Mouse (Mus musculus) erythroblast, adult 5-6 weeks (primary cell): ENCODE measurements around the gene Apobec1. TPM values are rescaled to one million over a fixed set of nuclear protein-coding genes. Genes with fewer than 3 reads are reported as not detected.
"Not testable (repeated sequence)": the region's sequence is repeated elsewhere in the genome, so short reads cannot be mapped to it uniquely, and the experiment has no call there.

Experiments
- ATAC-seq: replicated peaks from 2 replicates; pipeline ENCODE4 v1.8.0; 2016; ENCODE audit warnings: moderate number of reproducible peaks, mild to moderate bottlenecking, moderate TSS enrichment, inconsistent platforms; ENCODE audit not compliant: poor library complexity, low FRiP score, severe bottlenecking
- total RNA-seq, 2 experiments: library from RNA; stranded (forward) in 1 of 2; stranded (reverse) in 1 of 2; fragments of 150-400 nt in 1 of 2; fragments of 200-764, 138-1000 nt in 1 of 2; gene quantifications; 2 replicates each; pipeline versions ENCODE4 v1.2.3 to v1.2.4; 2015 to 2017; ENCODE audit warnings: low replicate concordance in 2 of 2

Apobec1 gene
- 11.5 and 16.5 TPM in 2 replicates for total RNA-seq (2015; ENCODE audit: low replicate concordance)
- total RNA-seq (2017; ENCODE audit: low replicate concordance), result 12.0 and 23.2 TPM in 2 replicates

GRCm38 (mm10) chr6:122602242-122602991, at the start of gene Apobec1:
Apobec1 (minus strand) TSS chr6:122602444.
- peak; percentile 94 for ATAC-seq

DNA sequence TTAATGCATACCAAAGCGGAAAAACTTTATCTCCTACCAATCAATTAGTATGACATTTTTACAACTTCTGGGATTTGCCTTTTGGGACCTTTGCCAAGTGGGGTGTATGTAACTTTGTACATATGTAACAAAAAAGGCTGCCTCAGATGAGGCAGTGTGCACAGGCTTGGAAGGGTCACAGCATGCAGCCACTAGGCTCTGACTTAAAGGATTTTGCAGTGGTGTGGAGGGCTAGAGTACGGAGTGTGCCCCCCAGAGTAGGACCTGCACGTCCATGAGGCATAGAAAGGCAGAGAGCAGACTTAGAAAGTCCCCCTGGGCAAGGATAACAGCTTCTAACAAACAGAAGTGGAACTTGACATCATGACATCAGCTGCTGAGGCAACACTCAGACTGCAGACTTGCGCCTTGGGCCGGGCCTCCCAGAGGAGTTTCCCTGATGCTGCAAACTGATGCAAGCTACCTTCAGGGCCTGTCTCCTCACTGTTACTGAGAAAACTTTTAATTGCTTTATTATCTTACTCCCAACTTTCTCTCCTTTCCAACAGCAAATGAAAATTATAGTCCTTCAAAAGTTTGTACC, 48.2 kb upstream of the Apobec1 start:
- no peak for ATAC-seq

- no peak for ATAC-seq
Observed at GRCm38 (mm10) chr6:122649903-122650302, 47.7 kb upstream of the Apobec1 start.

- not testable (repeated sequence) for ATAC-seq
Observed at GRCm38 (mm10) chr6:122644196-122644595, 42.0 kb upstream of the Apobec1 start.

DNA sequence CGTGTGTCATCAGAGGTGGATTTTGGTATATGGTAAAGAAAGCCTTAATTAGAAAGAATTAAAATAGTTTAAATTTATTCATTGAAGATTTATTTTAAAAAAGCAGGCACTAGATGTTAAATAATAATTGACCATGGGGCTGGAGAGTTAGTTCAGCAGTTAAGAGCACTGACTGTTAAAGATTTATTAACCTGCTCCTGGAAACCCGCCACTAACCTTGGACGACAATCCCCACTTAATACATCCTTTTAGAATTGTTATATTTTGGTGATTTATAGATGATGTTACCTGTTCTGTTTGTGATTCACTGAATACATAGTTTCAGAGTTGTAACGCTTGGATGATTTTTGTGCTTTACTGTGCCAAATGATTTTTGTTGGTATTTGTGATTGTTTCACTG, 35.3 kb upstream of the Apobec1 start:
- ATAC-seq, result not testable (repeated sequence)

GRCm38 (mm10) chr6:122636666-122637065, 34.4 kb upstream of the Apobec1 start:
- no peak for ATAC-seq

DNA sequence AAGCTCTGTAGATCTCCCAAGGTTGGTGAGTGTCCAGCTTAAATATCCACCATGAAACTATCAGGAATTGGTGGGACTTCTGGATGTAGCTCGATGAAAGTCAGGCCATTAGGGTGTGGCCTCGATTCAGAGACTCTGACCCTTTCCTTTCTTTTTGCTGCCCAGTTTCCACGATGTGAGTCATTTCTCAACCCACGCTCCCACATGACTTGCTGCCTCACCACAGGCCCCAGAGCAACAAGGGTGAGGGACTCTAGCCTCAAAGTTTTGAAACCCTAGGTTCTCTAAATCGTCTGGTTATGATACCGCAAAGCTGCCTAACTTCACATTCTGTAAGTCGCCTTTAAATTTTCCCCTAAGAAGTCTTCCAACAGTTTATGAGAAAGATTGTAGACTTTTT, 33.1 kb upstream of the Apobec1 start:
- no peak for ATAC-seq

GRCm38 (mm10) chr6:122633411-122633810, 31.2 kb upstream of the Apobec1 start:
- no peak for ATAC-seq

DNA sequence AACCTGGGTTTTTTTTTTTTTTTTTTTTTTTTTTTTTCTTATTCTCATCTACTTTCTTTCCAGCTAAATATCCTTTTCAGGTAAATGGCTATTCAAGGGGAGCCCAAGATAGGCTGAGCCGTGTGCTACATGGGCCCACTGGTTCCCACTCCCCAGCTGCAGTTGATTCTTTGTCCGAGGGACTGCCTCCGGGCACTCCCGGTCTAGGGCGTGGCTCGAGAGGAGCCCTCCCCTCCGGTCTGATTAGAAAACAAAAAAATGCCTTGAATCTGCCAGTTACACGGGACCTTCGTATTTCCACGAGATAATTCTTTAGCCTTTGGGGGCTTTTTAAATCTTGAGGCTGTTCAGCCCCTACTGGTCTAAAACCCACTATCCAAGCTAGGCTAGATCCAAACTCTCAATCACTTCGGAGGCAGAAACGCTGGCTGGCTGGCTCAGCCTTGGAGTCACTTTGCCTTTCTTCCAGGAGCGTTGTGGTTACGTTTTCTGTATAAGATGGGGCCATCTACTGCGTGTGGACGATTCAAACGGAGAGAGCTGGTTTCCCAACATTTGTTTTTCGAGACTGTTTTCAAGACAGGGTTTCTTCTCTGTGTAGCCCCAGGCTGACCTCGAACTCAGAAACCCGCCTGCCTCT, 25.3 kb upstream of the Apobec1 start:
- no peak for ATAC-seq

DNA sequence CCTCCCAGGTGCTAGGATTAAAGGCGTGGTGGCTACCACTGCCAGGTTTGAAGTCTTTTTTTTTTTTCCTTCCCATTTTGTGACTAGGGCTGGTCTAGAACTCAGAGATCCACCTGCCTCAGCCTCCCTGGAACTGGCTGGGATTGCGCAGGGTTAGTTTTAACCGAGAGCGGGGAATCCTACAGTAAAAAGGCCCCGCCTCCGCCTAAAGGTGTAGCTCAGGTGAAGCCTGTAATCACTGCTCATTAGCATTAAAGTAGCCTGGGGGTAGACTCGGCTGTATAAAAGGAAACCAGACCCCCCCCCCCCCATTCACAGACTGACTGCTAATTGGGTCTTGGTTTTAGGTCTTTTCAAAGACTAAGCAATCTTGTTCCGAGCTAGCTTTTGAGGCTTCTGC, 23.9 kb upstream of the Apobec1 start, which contains the start of gene Dppa3:
Gene Dppa3, plus strand, starts transcription at position 301 of the 400 bp plus-strand sequence.
- ATAC-seq, result no peak

- ATAC-seq, result no peak
Observed at GRCm38 (mm10) chr6:122625156-122625555, 22.9 kb upstream of the Apobec1 start.

DNA sequence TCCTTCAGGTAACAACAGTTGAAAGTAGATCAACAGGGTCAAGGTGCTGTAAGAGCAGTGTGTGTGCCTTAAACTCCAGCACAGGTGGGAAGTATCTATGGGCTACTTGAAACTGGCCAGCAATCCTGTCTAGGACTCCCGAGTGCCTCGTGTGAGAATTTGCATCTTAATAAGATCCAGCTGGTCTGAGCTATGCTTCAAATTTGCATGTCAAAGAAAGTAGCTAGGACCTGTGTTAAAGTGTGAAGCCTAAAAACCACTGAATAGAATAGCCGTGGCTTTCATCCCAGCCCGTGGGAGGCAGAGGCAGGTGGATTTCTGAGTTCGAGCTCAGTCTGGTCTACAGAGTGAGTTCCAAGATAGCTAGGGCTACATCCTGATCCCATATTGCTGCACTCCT, 22.2 kb upstream of the Apobec1 start:
- no peak for ATAC-seq

GRCm38 (mm10) chr6:122621066-122621465, 18.8 kb upstream of the Apobec1 start:
- no peak for ATAC-seq

DNA sequence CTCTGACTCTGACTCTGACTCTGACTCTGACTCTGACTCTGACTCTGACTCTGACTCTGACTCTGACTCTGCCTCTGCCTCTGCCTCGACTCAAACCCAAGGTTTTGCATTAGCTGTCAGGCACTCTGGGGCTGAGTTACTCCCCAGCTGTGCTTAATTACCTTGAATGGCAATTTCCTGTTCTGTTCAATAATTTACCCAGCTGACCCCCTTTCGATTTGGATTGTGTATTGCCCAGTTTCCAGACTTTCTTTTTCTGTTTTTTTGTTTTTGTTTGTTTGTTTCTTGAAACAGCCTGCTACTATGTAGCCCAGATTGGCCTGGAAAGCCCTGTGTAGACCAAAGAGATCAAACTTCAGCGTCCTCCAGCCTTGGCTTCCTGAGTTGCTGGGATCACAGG, 13.8 kb upstream of the Apobec1 start:
- no peak for ATAC-seq

DNA sequence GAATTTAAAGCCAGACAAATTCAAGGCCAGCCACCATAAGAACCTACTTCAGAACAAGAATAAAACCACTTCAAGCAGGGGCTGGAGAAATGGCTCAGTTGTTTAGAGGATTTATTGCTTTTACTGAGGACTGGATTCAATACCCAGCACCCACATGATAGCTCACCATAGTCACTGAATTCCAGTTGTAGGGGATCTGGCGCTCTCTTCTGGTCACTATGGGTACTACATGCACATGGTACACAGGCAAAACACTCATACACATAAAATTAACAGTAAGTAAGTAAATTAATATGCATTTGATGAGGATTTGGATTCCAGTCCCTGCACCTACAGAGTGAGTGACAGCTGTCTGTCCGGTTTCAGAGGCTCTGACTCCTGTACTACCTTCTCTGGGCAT, 11.8 kb upstream of the Apobec1 start:
- no peak for ATAC-seq

GRCm38 (mm10) chr6:122612426-122612825, 10.2 kb upstream of the Apobec1 start:
- ATAC-seq, result no peak

DNA sequence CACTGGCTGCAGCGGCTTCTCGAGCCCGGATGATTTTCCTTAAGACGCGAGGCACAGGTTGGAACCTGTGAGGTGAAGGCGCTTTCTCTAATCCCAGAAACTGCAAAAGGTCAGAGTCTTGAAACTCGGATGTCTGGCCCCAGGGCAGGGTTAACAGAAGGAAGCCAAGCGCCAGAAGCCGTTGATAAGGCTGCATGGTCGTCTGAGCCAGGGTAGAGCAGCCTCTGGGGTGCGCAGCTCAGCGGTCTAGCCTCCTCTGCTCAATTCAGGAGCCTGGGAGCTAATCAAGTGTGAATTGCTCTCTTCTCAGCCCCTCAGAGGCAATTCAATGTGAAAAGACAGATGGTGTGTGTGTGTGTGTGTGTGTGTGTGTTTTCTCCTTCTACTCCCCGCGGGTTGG, 7.5 kb upstream of the Apobec1 start, which contains the start of gene Gdf3:
Gene Gdf3, minus strand, starts transcription at position 317 of the 400 bp plus-strand sequence.
- peak; percentile 68 for ATAC-seq

DNA sequence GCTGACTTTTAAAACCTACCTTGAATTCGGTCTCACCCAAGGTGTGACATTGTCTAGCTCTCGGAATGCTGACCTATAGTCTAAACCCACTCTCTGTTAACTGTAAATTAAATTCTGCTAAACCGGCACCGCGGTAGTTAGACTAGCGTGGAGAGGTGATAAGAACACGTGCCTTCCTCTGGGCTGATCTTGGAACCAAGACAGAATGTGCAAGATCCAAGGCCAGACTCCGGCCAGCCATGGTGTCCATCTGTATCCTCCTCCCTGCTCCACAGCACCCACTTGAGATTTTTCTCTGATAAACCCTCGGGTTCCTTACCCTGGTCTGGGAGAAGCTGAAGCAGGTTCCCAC, 7.1 kb upstream of the Apobec1 start:
- peak; percentile 40 for ATAC-seq

DNA sequence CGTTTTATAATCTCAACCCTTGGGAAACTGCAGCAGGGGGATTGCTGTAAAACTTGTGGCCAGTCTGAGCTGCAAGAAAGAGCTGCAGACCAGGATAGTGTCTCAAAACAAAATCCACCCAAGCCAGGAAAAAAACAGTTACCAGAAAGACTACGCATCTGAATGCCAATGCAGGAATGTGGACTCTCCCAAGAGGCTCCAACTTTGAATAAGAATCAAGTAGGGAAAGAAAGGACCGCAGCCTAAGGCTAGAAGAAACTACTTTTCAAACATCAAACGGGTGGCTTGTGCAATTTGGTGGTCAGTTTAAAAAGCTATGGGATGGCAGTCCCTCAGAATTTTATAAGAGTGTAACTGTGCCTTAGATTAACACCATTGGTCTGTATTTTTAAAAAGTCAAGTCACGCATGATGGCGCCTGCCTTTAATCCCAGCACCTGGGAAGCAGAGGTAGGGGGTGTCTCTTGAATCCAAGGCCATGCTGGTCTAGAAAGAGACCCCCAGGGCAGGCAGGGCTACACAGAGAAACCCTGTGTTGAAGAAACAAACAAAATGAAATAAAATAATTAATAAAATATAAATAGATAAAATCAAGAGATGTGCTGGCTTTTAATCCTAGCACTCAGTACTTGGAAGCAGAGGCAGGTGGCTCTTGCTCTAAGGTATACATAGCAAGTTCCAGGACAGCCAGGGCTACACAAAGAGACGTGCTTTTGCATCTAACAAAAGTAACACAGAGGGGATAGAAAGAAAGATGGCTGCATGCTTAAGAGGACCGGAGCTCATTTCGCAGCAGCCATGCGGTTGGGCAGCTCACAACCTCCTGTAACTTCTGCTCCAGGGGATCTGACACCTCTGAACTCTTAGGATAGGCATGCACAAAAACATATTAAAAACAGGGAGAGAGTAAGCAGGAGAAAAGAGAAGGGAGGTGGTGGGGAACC, 6.5 kb upstream of the Apobec1 start:
- no peak for ATAC-seq

GRCm38 (mm10) chr6:122607700-122608099, 5.5 kb upstream of the Apobec1 start:
- no peak for ATAC-seq
